Mouse (Mus musculus) forebrain, embryonic 14.5 days (tissue): ENCODE results near the gene Tjp1. TPM values are rescaled to one million over a fixed set of nuclear protein-coding genes. Genes with fewer than 3 reads are reported as not detected.
A peak's percentile ranks its signal among the peaks of the same experiment; 100 is the strongest.

Experiments used
- ATAC-seq: fragments of 200-750 bp; cut with Nextera tagmentation; 2 replicates; pipeline ENCODE4 v1.8.0; 2017; ENCODE audit warnings: mild to moderate bottlenecking, moderate library complexity
- DNase-seq: peaks from one replicate; pipeline ENCODE4 v3.0.0-alpha.2; 2015; ENCODE audit warnings: low spot score
- H3K27ac ChIP-seq: fragments of 300-500 bp; sonication (generic); 2 replicates; pipeline ENCODE4 v1.5.1; 2014; ENCODE audit warnings: low read depth, mild to moderate bottlenecking, control low read depth, low read length, moderate library complexity
- H3K27me3 ChIP-seq: fragments of 300-500 bp; sonication (generic); replicated peaks from 2 replicates; pipeline ENCODE4 v1.6.1; 2014; ENCODE audit warnings: low read length, control low read depth, mixed read lengths; ENCODE audit not compliant: control insufficient read depth, insufficient read depth
- H3K36me3 ChIP-seq: fragments of 300-500 bp; sonication (generic); 2 replicates; pipeline ENCODE4 v1.6.1; 2014; ENCODE audit warnings: low read length, control low read depth; ENCODE audit not compliant: control insufficient read depth, insufficient read depth
- H3K4me1 ChIP-seq: fragments of 300-500 bp; sonication (generic); 2 replicates; pipeline ENCODE4 v1.6.1; 2014; ENCODE audit warnings: antibody characterized with exemption, low read length, control low read depth; ENCODE audit not compliant: control insufficient read depth, insufficient read depth
- H3K4me2 ChIP-seq: fragments of 300-500 bp; sonication (generic); 2 replicates; pipeline ENCODE4 v1.6.1; 2014; ENCODE audit warnings: mild to moderate bottlenecking, control low read depth, low read length
- H3K4me3 ChIP-seq: fragments of 300-500 bp; sonication (generic); 2 replicates; pipeline ENCODE4 v1.5.1; 2014; ENCODE audit warnings: low read depth, low read length, control low read depth
- H3K9ac ChIP-seq: fragments of 300-500 bp; sonication (generic); 2 replicates; pipeline ENCODE4 v1.6.1; 2014; ENCODE audit warnings: mild to moderate bottlenecking, low read length, control low read depth, moderate library complexity
- H3K9me3 ChIP-seq: fragments of 300-500 bp; sonication (generic); replicated peaks from 2 replicates; pipeline ENCODE4 v1.6.1; 2016; ENCODE audit warnings: low read length, control low read depth, mixed read lengths; ENCODE audit not compliant: control insufficient read depth
- WGBS: fragments of 180-500 bp; shearing (Covaris S2); extraction: QIAGEN DNeasy Blood & Tissue Kit; methylation state at CpG from one replicate; pipeline ENCODE4 v1.1.7; 2014; 5-methylcytosine and 5-hydroxymethylcytosine counted together
- polyA plus RNA-seq: library from polyadenylated mRNA; unstranded; fragments of >200 nt; fragmentation: Nextera tagmentation; extraction: Ambion mirVana; gene quantifications from 2 replicates; pipeline ENCODE4 v1.2.1, GENCODE M21; 2014

Gene Tjp1
- 15.0 and 16.2 TPM in 2 replicates for polyA plus RNA-seq

GRCm38 (mm10) chr7:65527071-65528007 lies at the start of gene Tjp1:
Gene Tjp1 (minus strand): TSS chr7:65527781.
- ATAC-seq, result peak; percentile 83
- peak; percentile 60 for DNase-seq
- under 1% methylated on average over 85 of the region's 115 CpGs for WGBS

GRCm38 (mm10) chr7:65577118-65577517 lies 49.5 kb upstream of the Tjp1 start:
- Histone ChIP-seq H3K4me2 (0 out of 2 replicates have a peak overlapping the region, but pooled peaks have one; percentile 8), H3K9ac (peak overlapping the region; percentile 40; the same call in 1 of the 2 replicates), H3K36me3 (no peaks in the 10 kb centered on the region), H3K9me3 (no peaks in the 10 kb centered on the region), H3K27ac (no peak overlapping the region), H3K4me1 (peaks cover 10% of the 10 kb centered on the region), H3K4me3 (no peak overlapping the region), H3K27me3 (no peaks in the 10 kb centered on the region)
- DNase-seq, result peak; percentile 58
- 44% methylated on average over 12 of the region's 12 CpGs for WGBS
- peak; percentile 38; the same call in 1 of the 2 replicates for ATAC-seq

More at GRCm38 (mm10) chr7:65527071-65528007, at the start of gene Tjp1:
- Histone ChIP-seq H3K27ac (peak within 1 kb of the TSS; percentile 55), H3K27me3 (0 out of 2 replicates have a peak, but pooled peaks cover 7% of the 10 kb centered on the region), H3K9me3 (no peaks in the 10 kb centered on the region), H3K4me2 (peak within 1 kb of the TSS; percentile 83), H3K36me3 (no peaks in the 10 kb centered on the region), H3K9ac (peak within 1 kb of the TSS; percentile 79), H3K4me3 (peak within 1 kb of the TSS; percentile 58), H3K4me1 (no peaks in the 10 kb centered on the region)

GRCm38 (mm10) chr7:65572731-65573130 lies 45.1 kb upstream of the Tjp1 start:
- Histone ChIP-seq H3K27me3 (no peaks in the 10 kb centered on the region), H3K4me3 (no peak overlapping the region), H3K4me2 (no peak overlapping the region), H3K27ac (no peak overlapping the region), H3K9ac (no peak overlapping the region), H3K36me3 (no peaks in the 10 kb centered on the region), H3K9me3 (no peaks in the 10 kb centered on the region), H3K4me1 (peaks cover 11% of the 10 kb centered on the region)
- WGBS, result 31% methylated on average over 5 of the region's 5 CpGs
- DNase-seq, result peak; percentile 90
- ATAC-seq, result peak; percentile 89

GRCm38 (mm10) chr7:65570691-65571090 lies 43.1 kb upstream of the Tjp1 start:
- 83% methylated on average over 4 of the region's 4 CpGs for WGBS
- no peaks in the 10 kb centered on the region for H3K27me3 ChIP-seq
- ATAC-seq (no peak), DNase-seq (peak; percentile 44)
- H3K36me3 ChIP-seq, result no peaks in the 10 kb centered on the region
- H3K27ac ChIP-seq, result no peak overlapping the region
- H3K4me2 ChIP-seq, result no peak overlapping the region
- no peaks in the 10 kb centered on the region for H3K9me3 ChIP-seq
- H3K4me1 ChIP-seq, result peaks cover 6% of the 10 kb centered on the region; the same call in 1 of the 2 replicates
- no peak overlapping the region for H3K9ac ChIP-seq
- no peak overlapping the region for H3K4me3 ChIP-seq

GRCm38 (mm10) chr7:65555996-65556395 lies 28.4 kb upstream of the Tjp1 start:
- no peaks in the 10 kb centered on the region for H3K27me3 ChIP-seq
- no peaks in the 10 kb centered on the region for H3K9me3 ChIP-seq
- DNase-seq (peak; percentile 53), ATAC-seq (no peak)
- no peaks in the 10 kb centered on the region for H3K4me1 ChIP-seq
- no peak overlapping the region for H3K27ac ChIP-seq
- 4% methylated on average over 1 of the region's 1 CpGs for WGBS
- no peaks in the 10 kb centered on the region for H3K36me3 ChIP-seq
- H3K9ac ChIP-seq, result no peak overlapping the region
- H3K4me2 ChIP-seq, result no peak overlapping the region
- H3K4me3 ChIP-seq, result no peak overlapping the region

- Histone ChIP-seq H3K27me3 (no peaks in the 10 kb centered on the region), H3K9me3 (no peaks in the 10 kb centered on the region), H3K27ac (no peak overlapping the region), H3K4me3 (no peak overlapping the region), H3K9ac (no peak overlapping the region), H3K4me2 (no peak overlapping the region), H3K4me1 (no peaks in the 10 kb centered on the region), H3K36me3 (no peaks in the 10 kb centered on the region)
- no peak for DNase-seq
- no peak for ATAC-seq
- 29% methylated on average over 5 of the region's 5 CpGs for WGBS
Observed at GRCm38 (mm10) chr7:65545741-65546140, 18.2 kb upstream of the Tjp1 start.

- DNase-seq, result peak; percentile 31
- no peaks in the 10 kb centered on the region for H3K36me3 ChIP-seq
- WGBS, result 4% methylated on average over 4 of the region's 4 CpGs
- no peak overlapping the region for H3K4me3 ChIP-seq
- H3K9ac ChIP-seq, result no peak overlapping the region
- no peak; the same call in 1 of the 2 replicates for ATAC-seq
- 0 out of 2 replicates have a peak, but pooled peaks cover 3% of the 10 kb centered on the region for H3K9me3 ChIP-seq
- no peaks in the 10 kb centered on the region for H3K4me1 ChIP-seq
- H3K4me2 ChIP-seq, result no peak overlapping the region
- no peaks in the 10 kb centered on the region for H3K27me3 ChIP-seq
- H3K27ac ChIP-seq, result no peak overlapping the region
Observed at GRCm38 (mm10) chr7:65532689-65533088, 5.1 kb upstream of the Tjp1 start.

GRCm38 (mm10) chr7:65523116-65523515 lies 4.5 kb downstream of the Tjp1 start:
- H3K27ac ChIP-seq, result no peak overlapping the region
- H3K36me3 ChIP-seq, result no peaks in the 10 kb centered on the region
- no peak overlapping the region for H3K4me3 ChIP-seq
- 86% methylated on average over 4 of the region's 4 CpGs for WGBS
- H3K27me3 ChIP-seq, result 0 out of 2 replicates have a peak, but pooled peaks cover 7% of the 10 kb centered on the region
- H3K9me3 ChIP-seq, result no peaks in the 10 kb centered on the region
- ATAC-seq, result no peak
- DNase-seq, result no peak
- H3K9ac ChIP-seq, result no peak overlapping the region
- no peaks in the 10 kb centered on the region for H3K4me1 ChIP-seq
- no peak overlapping the region for H3K4me2 ChIP-seq

- H3K4me1 ChIP-seq, result no peaks in the 10 kb centered on the region
- H3K4me2 ChIP-seq, result no peak overlapping the region
- no peak overlapping the region for H3K4me3 ChIP-seq
- no peak for ATAC-seq
- H3K9ac ChIP-seq, result no peak overlapping the region
- no peak overlapping the region for H3K27ac ChIP-seq
- H3K27me3 ChIP-seq, result 0 out of 2 replicates have a peak, but pooled peaks cover 7% of the 10 kb centered on the region
- DNase-seq, result no peak
- WGBS, result 75% methylated on average over 12 of the region's 12 CpGs
- no peaks in the 10 kb centered on the region for H3K36me3 ChIP-seq
- no peaks in the 10 kb centered on the region for H3K9me3 ChIP-seq
Observed at GRCm38 (mm10) chr7:65522490-65522889, 5.1 kb downstream of the Tjp1 start.
